Mouse (Mus musculus) adrenal gland, adult 8-10 months (tissue): Measurements from ENCODE around the gene AW551984. TPM values are rescaled to one million over a fixed set of nuclear protein-coding genes. Genes with fewer than 3 reads are reported as not detected.

ENCODE experiments used
- total RNA-seq, 4 experiments: library from RNA; stranded (reverse); gene quantifications; 2 replicates each; pipeline ENCODE4 v1.2.4; 2022

AW551984 gene
- total RNA-seq, 4 experiments from 2014 or later, result 14.1 to 23.1 (median 19.1) TPM

Other genes with a start within 250 kb of the AW551984 start
- not detected for gene Olfr951, start 217.0 kb downstream of the AW551984 start, total RNA-seq
- not detected for gene Olfr952, start 177.3 kb downstream of the AW551984 start, total RNA-seq
- not detected for gene Olfr954, start 147.7 kb downstream of the AW551984 start, total RNA-seq
- gene Olfr955, start 132.5 kb downstream of the AW551984 start, total RNA-seq, result not detected
- not detected for gene Olfr44, start 110.4 kb downstream of the AW551984 start, total RNA-seq
- not detected for gene Olfr957, start 88.6 kb downstream of the AW551984 start, total RNA-seq
- not detected for gene Olfr958, start 50.3 kb downstream of the AW551984 start, total RNA-seq
- gene Olfr959, start 28.8 kb downstream of the AW551984 start, total RNA-seq, result not detected
- gene Olfr148, start 6.3 kb upstream of the AW551984 start, total RNA-seq, result not detected
- gene Olfr960, start 17.0 kb upstream of the AW551984 start, total RNA-seq, result not detected
- gene Olfr961, start 40.7 kb upstream of the AW551984 start, total RNA-seq, result not detected
- gene Olfr963, start 62.8 kb upstream of the AW551984 start, total RNA-seq, result not detected
- gene Olfr149, start 102.7 kb upstream of the AW551984 start, total RNA-seq, result not detected
- gene Olfr965, start 107.0 kb upstream of the AW551984 start, total RNA-seq, result not detected
- not detected for gene Olfr150, start 126.6 kb upstream of the AW551984 start, total RNA-seq
- gene Olfr967, start 141.8 kb upstream of the AW551984 start, total RNA-seq, result not detected
- not detected for gene Olfr968, start 178.8 kb upstream of the AW551984 start, total RNA-seq
- gene Olfr969, start 186.5 kb upstream of the AW551984 start, total RNA-seq, result not detected
- not detected for gene Olfr970, start 204.5 kb upstream of the AW551984 start, total RNA-seq
- not detected for gene Olfr971, start 232.5 kb upstream of the AW551984 start, total RNA-seq